Mouse (Mus musculus) cerebellum, adult 9-10 months (tissue): ENCODE measurements at regions not wholly inside any gene's neighbourhood (a gene's known extent, or its start where the extent isn't known, plus 50 kb on each side); places are given as distances from the start of the nearest gene placed in this dataset.

Experiments
- DNase-seq: peaks from one replicate; pipeline ENCODE4 v3.0.0; 2022

DNA sequence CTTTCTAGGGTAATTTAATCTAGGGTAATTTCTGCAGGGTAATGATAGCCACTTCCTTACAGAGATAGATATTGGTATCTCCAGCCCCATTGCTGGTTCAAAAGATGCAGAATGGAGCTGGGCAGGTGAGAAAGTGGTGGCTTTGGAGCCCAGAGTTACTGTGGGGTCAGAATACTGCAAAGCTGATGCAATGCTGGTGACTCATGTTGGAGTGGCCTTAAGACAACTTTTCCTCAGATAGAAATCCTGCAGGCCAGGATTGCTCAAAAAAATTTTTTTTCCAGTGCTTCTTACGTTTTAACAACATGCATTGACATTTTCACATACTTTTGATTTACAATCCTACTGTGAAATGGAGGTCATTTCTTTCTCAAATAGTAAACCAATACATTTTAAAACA is 305.8 kb downstream of the Isl1 start:
- no peak for DNase-seq

DNA sequence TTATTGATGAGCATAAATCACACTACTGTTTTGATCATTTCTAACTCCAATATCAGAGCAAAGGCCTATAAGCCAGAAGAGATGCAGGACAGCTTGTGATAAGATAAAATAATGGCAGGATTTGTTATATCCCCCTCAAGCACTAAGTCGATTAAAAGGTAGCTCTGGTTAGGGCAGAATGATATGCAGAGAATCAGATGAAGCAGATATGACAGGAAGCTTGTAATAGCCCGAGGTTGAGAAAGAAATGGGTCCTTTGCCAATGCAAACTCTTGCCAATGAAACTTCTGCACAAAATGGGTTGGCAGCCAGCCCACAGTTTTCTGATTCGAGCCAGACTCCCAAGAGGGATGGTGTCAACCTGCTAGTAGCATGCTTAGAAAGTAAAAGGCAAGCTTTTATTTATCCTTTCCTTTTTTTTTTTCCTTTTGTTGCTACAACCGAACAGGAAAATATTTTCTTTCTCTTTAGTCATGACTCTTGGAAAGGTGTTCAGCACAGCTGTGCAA is 307.0 kb downstream of the Isl1 start:
- DNase-seq, result peak; percentile 5

DNA sequence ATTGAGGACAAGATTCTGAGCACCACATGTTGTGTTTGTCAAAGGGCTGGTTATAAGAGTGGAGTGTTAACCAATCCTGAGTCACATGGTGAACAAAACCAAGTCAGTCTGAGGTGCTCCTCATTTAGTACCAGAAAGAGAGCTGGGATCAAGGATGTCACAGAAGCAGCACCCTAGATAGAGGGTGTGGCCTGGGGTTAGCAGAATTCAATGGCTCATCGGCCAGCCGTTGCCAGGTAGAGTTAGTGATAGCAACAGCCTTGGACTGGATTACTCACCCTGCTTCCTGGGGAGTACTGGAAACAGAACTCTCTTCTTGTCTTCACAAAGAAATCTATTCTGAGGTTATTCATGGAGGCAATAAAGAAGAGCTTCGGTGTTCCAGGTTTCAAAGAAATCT is 318.9 kb downstream of the Isl1 start:
- DNase-seq, result no peak

DNA sequence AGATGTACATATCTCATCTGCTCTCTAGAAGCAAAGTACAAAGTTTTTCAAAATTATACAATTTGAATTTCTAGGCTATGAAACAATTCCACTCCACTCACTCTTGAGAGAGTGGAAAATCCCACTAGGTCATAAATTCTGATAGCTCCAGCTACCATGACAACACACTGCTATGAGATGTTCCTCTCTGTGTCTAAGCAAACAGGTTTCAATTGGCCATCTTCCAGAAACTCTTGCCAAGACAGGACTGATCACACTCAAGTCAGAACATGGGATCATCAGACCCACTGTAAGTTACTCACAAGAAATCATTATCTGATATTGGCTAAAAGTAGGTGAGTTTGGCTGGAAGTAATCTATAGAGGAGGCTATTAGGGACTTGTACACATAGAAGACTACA is 320.4 kb downstream of the Isl1 start:
- DNase-seq, result no peak

DNA sequence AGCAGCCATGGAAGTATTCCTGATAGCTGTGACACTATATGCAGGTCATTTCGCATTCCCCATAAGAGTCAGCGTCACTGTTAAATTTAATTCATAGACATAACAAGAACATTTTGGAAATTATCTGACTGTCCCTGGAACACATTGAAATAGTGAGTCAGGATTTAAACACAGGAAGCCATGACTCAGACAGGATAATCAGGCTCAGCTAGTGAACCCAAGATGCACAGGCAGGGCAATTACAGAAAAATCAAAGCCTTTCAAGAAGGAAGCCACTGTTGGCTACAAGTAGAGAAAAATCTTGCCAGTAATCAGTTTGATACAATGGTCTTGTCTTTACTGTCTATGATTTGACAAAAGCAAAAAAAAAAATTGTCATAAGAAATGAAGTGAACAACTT is 323.2 kb downstream of the Isl1 start:
- no peak for DNase-seq

DNA sequence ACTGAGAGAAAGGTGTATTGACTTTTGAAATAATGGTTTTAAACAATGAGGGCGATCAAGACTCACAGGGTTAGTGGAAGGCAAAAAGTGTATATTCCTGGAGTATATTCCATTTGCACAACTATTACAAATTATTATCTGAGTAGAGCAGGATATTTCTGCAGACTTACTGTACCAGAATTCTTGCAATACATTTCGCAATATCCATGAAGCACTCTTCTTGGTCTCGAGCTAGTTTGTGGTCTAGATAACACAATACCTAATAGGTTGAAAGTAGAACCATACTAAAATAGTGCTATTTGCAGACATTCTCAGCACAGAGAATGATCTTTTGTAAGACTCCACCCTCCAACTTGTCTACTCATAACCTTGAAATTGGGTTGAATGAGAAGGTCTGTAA is 323.8 kb downstream of the Isl1 start:
- DNase-seq, result no peak

DNA sequence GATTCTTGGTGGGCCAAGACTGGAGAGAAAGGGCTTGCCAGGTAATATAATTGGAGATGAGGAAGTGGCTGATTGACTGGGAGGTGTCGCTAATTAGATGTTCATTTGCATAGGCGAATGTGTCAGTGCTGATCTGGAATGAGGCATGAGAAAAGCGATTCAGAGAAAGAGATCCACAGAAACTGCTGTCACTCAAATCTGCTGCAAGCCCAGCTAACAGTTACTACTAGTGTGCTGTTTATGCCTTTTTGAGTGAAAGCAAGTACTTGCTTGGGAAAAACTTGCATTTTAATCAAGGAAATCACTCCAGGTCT is 331.6 kb downstream of the Isl1 start:
- no peak for DNase-seq

DNA sequence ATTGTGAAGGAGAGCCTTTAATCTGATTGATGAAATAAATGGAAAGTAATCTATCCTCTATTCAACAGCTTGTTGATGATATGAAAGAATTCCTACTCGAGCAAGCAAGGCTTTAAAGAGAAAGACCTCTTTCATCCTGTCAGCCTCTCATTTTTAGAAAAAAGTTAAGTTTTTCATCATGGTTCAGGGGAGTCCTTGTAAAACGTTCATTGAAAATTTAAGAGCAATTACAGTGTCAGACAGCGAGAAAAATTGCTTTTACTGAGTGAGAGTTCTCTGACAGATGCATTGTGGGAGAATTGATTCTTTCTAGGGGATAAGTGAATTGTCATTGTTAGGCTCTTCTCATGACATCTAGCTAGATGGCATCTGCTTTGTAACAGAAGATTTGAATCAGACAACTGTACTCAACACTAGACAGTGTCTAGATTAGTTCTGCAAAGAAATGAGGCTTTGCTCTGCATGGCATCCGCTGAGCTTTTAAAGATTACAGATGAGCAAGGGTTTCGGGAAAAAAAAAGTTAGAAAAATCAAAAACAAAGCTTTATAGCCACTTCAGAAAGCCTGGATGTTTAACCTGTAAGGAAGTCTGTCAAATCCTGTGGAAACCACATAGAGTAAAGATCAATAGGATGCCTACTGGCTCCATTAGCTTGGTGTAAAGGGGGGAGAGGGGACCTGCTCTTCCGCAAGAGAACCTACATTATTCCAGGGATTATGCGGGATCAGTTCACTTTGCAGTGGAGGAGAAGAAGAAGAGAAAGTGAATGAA is 332.2 kb downstream of the Isl1 start:
- DNase-seq, result no peak
